Mouse (Mus musculus) c-Kit-positive CD71-negative TER-119-negative erythroid progenitor cells, embryonic 14.5 days (primary cell): ENCODE results near the gene Zbtb8a.

Experiments used
- DNase-seq: peaks from one replicate; pipeline ENCODE4 v3.0.0-alpha.2; 2013; ENCODE audit warnings: low read depth

The Zbtb8a gene

DNA sequence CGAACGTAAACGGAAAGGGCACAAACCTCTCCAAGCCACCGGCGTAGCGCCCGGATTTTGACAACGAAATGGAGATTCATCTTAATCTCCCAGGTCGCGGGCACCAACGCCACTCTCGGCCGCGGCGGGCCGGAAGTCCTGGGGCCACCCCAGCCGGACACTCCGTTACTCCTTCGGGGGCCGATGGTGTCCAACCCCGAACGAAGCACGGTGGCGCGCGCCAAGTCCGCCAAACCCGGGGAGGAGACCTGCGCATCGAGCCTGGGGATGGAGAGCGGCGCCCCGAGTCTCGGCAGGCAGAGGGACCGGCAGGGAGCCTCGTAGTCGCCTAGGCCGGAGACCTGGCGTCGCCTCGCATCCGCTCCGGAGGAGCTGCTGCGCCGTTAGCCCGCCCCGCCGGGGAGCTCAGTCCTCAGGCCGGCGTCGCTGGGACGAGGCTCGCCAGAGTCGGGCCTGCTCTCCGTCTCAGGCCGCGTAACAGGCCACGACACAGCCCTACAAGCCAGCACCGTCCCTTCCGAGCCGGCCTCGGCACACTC is 43.2 kb downstream of the Zbtb8a start:
- no peak for DNase-seq

DNA sequence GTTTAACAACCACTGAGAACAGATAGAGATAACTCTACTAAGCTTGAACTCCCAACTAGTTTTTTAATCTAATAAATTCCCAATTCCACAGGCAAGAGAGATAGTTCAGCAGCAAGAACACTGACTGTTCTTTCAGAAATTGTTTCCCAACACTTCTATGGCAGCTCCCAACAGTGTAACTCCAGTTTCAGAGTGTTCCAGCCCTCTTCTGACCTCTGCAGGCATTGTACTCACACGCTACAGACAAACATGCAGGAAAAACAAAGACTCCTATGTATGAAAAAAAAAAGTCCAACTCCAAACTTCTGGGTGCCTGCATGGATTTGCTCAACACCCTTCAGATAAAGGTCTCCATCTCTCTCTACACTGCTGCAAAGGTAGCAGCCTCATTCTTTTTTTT is 45.1 kb downstream of the Zbtb8a start:
- no peak for DNase-seq

DNA sequence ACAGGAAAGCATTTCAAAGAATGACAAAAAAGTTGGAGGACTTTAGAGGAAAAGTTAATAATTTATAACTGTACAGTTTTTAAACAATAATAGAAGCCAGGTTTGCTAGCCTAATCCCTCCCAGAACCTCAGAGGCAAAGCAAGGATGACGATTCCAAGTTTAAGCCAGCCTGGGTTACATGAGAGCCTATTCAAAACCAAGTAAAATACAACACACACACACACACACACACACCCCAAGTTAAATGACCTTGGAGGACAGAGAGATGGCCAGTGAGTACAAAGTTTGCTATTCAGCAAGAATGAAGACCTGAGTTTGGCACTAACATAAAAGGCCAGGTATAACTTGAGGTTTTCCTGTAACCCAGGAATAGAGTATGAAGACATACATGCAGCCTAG is 51.7 kb downstream of the Zbtb8a start:
- no peak for DNase-seq

DNA sequence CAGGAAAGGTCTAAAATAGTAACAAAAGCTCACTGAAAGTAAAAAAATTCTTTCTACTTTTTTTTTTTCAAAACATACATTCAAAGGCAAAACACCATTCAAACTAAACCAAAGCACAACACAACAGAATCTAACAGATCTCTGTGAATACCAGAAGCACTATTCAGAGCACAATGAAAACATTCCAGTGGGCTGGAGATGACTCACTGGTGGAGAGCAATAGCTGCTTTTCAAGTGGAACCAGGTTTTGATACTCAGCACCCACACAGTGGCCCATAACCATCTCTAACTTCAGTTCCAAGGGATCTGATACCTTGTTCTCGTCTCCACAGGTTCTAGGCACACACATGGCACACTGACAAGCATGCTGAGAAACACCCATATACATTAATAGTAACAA is 53.2 kb downstream of the Zbtb8a start:
- DNase-seq, result no peak

DNA sequence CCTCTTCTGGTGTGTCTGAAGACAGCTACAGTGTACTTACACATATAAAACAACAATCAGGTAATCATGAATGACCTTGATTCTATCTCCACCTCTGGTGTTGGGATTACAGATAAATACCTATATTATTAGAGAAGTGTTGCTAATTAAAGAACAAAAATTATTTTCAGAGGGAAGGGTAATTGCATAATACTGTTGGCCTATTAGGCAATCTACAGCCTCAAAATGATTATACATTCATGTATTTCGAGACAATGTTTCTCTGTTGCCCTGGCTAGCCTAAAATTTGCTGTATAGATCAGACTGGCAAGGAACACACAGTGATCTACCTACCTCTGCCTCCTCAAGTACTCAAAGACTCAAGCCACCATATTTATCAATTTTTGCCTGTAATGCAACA is 54.4 kb downstream of the Zbtb8a start:
- DNase-seq, result no peak

DNA sequence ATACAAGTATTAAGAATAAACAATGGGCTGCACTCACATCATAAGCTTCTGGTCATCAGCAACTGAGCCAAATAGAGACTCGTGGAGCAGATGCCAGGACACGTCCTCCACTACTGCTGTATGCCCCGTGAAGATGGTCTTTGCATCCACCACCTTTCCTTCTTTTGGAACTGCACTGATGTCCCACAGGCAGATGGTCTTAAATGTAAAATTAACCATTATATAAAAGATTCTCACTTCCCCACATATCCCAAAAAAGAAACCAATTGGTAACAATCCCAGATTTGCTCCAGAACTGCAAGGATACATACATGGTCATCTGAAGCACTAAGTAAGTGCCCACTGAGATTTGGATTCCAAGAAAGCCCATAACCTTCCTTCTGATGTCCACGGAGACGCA is 55.9 kb downstream of the Zbtb8a start:
- DNase-seq, result no peak

DNA sequence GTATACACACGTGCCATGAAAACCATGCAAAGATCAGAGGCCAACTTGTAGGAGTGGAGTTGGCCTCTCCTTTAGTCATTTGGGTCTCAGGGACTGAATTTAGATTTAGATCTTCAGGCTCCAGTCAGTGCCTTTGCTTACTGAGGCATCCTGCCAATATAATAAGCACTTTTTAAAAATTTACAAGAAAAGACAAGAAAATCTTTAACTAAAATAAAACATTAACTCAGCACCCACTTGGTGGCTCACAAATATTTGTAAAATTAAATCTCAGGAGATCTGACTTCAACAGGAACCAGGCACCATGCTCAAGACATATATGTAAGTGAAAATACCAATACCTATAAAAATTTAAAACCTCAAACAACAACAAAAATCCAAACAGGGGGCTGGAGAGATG is 57.0 kb downstream of the Zbtb8a start:
- DNase-seq, result no peak

DNA sequence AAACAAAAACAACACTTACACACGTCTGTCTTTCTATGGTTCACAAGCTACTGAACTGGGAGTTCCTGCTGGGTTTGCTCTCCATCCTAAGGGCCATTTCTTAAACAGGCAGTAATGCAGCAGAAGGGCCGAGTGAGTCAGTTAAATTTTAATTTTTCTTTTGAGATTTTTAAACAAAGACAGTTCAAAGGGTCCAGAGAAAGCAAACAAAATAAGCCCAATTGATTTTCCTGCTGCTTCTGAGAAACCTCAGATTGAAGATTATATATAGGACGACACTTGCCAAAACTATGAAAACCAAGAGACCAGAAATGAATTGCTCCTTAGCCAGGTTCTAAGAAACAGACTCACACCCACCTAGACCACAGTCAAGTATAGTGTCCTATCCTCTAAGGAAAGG is 64.0 kb downstream of the Zbtb8a start:
- no peak for DNase-seq

DNA sequence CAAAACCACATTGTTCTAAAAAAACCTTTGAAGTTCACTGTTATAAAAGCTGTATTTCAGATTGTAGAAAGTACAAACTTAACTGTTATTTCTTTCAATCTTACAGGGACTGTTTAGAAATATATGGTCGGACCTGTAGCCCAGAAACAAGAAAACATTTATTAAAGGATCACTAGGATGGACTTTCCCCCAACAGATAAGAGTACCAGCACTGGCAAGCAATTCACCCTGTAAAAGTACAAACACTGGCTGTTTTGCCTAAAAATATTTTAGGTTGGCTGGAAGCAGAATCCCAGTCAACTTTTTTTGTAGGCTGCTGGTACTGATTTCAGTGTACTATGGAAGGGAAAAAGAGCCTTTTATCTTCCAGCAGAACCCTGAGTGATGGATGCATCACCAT is 70.0 kb downstream of the Zbtb8a start:
- no peak for DNase-seq

DNA sequence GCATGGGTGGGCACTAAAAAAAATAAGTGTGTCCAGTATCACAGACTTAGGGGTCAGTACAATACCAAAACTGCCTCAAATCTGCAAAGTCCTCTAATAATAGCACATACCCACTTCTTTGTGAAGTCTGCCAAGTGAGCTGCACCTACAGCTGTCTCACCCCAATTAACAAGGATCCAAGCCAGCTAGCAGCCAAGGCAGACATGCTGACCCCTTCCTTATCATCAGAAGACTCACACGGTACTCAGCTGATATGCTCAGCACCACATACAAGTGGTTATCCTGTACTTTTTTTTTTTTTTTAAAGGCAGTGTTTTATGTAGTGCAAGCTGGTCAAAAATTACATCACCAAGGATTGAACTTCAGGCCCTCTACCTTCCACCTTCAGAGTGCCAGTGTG is 73.6 kb downstream of the Zbtb8a start:
- no peak for DNase-seq

DNA sequence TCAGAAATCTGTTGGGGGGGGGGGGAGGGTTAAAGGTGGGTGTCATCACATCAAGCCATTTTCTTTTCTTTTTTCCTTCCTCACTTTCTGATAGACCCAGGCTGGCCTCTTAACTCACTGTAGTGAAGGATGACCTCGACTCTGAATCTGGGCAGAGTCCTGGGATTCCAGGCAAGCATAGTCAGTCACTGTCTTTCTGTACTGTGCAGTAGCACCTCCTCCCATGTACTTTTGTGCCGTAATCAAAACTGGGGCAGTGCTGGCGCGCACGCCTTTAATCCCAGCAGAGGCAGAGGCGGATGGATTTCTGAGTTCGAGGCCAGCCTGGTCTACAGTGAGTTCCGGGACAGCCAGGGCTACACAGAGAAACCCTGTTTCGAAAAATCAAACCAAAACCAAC is 74.1 kb downstream of the Zbtb8a start:
- no peak for DNase-seq
